Mouse (Mus musculus) embryonic fibroblast, embryonic 13.5 days (primary cell): ENCODE data around the gene Nfib.

Source experiments
- CTCF ChIP-seq: IDR thresholded peaks from 2 replicates; pipeline ENCODE4 v1.5.1; 2011; ENCODE audit warnings: mild to moderate bottlenecking, control low read depth, low read length, moderate library complexity, borderline replicate concordance; ENCODE audit not compliant: insufficient read depth
- POLR2A ChIP-seq: IDR thresholded peaks from 2 replicates; pipeline ENCODE4 v1.6.1; 2011; ENCODE audit warnings: low read depth, mild to moderate bottlenecking, control low read depth, low read length, moderate library complexity

- TF ChIP-seq POLR2A: no peak
- no peak for TF ChIP-seq CTCF
Measured at GRCm38 (mm10) chr4:82699504-82699903, 6.0 kb downstream of the Nfib start.
